Mouse (Mus musculus) liver, embryonic 12.5 days (tissue): Measurements from ENCODE around the gene Rnf5. TPM values are rescaled to one million over a fixed set of nuclear protein-coding genes. Genes with fewer than 3 reads are reported as not detected.

ENCODE experiments used
- ATAC-seq: fragments of 200-750 bp; cut with Nextera tagmentation; 2 replicates; pipeline ENCODE4 v1.8.0; 2017; ENCODE audit warnings: moderate number of reproducible peaks, mild to moderate bottlenecking, moderate library complexity
- H3K27ac ChIP-seq: fragments of 300-500 bp; sonication (generic); 2 replicates; pipeline ENCODE4 v1.5.1; 2016; ENCODE audit warnings: mild to moderate bottlenecking
- H3K27me3 ChIP-seq: fragments of 300-500 bp; sonication (generic); replicated peaks from 2 replicates; pipeline ENCODE4 v1.6.1; 2016; ENCODE audit warnings: mild to moderate bottlenecking, moderate library complexity
- H3K36me3 ChIP-seq: fragments of 300-500 bp; sonication (generic); 2 replicates; pipeline ENCODE4 v1.6.1; 2016; ENCODE audit warnings: mild to moderate bottlenecking, moderate library complexity
- H3K4me1 ChIP-seq: fragments of 300-500 bp; sonication (generic); 2 replicates; pipeline ENCODE4 v1.6.1; 2016
- H3K4me2 ChIP-seq: fragments of 300-500 bp; sonication (generic); 2 replicates; pipeline ENCODE4 v1.6.1; 2016; ENCODE audit warnings: mild to moderate bottlenecking, moderate library complexity
- H3K4me3 ChIP-seq: fragments of 300-500 bp; sonication (generic); 2 replicates; pipeline ENCODE4 v1.5.1; 2016; ENCODE audit warnings: mild to moderate bottlenecking, moderate library complexity
- H3K9ac ChIP-seq: fragments of 300-500 bp; sonication (generic); 2 replicates; pipeline ENCODE4 v1.6.1; 2016; ENCODE audit warnings: mild to moderate bottlenecking, moderate library complexity
- H3K9me3 ChIP-seq: fragments of 300-500 bp; sonication (generic); replicated peaks from 2 replicates; pipeline ENCODE4 v1.6.1; 2016; ENCODE audit warnings: mild to moderate bottlenecking, moderate library complexity
- WGBS: fragments of 180-500 bp; shearing (Covaris S2); methylation state at CpG from one replicate; pipeline ENCODE4 v1.1.7; 2016; ENCODE audit not compliant: insufficient replicate concordance; 5-methylcytosine and 5-hydroxymethylcytosine counted together
- polyA plus RNA-seq: library from polyadenylated mRNA; unstranded; fragments of >200 nt; fragmentation: Nextera tagmentation; extraction: Ambion mirVana; gene quantifications from 2 replicates; pipeline ENCODE4 v1.2.1, GENCODE M21; 2016

The Rnf5 gene
- polyA plus RNA-seq, 1 experiment from 2014 or later = 94.8 TPM

GRCm38 (mm10) chr17:34587814-34588213 is 15.7 kb downstream of the Rnf5 start:
- H3K36me3 ChIP-seq = no peaks in the 10 kb centered on the region
- no peak for ATAC-seq
- no peaks in the 10 kb centered on the region for H3K9me3 ChIP-seq
- peak overlapping the region; percentile 99 for H3K4me2 ChIP-seq
- 1% methylated on average over 19 of the region's 19 CpGs for WGBS
- peaks cover 60% of the 10 kb centered on the region for H3K4me1 ChIP-seq
- peaks cover 13% of the 10 kb centered on the region for H3K27me3 ChIP-seq
- H3K27ac ChIP-seq = peak overlapping the region; percentile 82
- peak overlapping the region; percentile 83 for H3K4me3 ChIP-seq
- peak overlapping the region; percentile 88 for H3K9ac ChIP-seq

DNA sequence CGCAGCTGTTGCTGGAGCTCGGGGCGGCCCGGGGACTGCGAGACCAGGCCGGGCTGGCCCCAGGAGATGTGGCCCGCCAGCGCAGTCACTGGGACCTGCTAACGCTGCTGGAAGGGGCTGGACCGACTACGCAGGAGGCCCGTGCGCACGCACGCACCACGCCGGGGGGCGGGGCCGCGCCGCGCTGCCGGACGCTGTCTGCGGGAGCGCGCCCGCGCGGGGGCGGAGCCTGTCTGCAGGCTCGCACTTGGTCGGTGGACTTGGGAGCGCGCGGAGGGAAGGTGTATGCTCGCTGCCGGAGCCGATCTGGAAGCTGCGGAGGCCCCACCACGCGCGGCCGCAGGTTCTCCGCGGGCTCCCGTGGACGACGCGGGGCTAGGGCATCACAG is 16.1 kb downstream of the Rnf5 start:
- Histone ChIP-seq H3K27ac (peak overlapping the region; percentile 82), H3K36me3 (no peaks in the 10 kb centered on the region), H3K9me3 (no peaks in the 10 kb centered on the region), H3K4me3 (peak overlapping the region; percentile 83), H3K27me3 (peaks cover 13% of the 10 kb centered on the region), H3K4me2 (peak overlapping the region; percentile 99), H3K4me1 (peaks cover 56% of the 10 kb centered on the region), H3K9ac (peak overlapping the region; percentile 88)
- WGBS = under 1% methylated on average over 48 of the region's 50 CpGs
- ATAC-seq = peak; percentile 86

GRCm38 (mm10) chr17:34586796-34587422 is 16.6 kb downstream of the Rnf5 start:
- H3K4me3 ChIP-seq = peak overlapping the region; percentile 83
- H3K9me3 ChIP-seq = no peaks in the 10 kb centered on the region
- H3K4me1 ChIP-seq = peaks cover 54% of the 10 kb centered on the region
- H3K27ac ChIP-seq = peak overlapping the region; percentile 82
- peaks cover 13% of the 10 kb centered on the region for H3K27me3 ChIP-seq
- ATAC-seq = peak; percentile 82
- H3K36me3 ChIP-seq = no peaks in the 10 kb centered on the region
- H3K9ac ChIP-seq = peak overlapping the region; percentile 88
- peak overlapping the region; percentile 99 for H3K4me2 ChIP-seq
- WGBS = under 1% methylated on average over 38 of the region's 38 CpGs

- H3K36me3 ChIP-seq = no peaks in the 10 kb centered on the region
- 42% methylated on average over 32 of the region's 32 CpGs for WGBS
- peaks cover 47% of the 10 kb centered on the region for H3K4me1 ChIP-seq
- H3K4me3 ChIP-seq = peak overlapping the region; percentile 83
- H3K27me3 ChIP-seq = peaks cover 13% of the 10 kb centered on the region
- no peak for ATAC-seq
- no peak overlapping the region for H3K27ac ChIP-seq
- H3K4me2 ChIP-seq = peak overlapping the region; percentile 99
- H3K9me3 ChIP-seq = no peaks in the 10 kb centered on the region
- peak overlapping the region; percentile 88; the same call in 1 of the 2 replicates for H3K9ac ChIP-seq
Measured at GRCm38 (mm10) chr17:34585877-34586771, 17.4 kb downstream of the Rnf5 start.

DNA sequence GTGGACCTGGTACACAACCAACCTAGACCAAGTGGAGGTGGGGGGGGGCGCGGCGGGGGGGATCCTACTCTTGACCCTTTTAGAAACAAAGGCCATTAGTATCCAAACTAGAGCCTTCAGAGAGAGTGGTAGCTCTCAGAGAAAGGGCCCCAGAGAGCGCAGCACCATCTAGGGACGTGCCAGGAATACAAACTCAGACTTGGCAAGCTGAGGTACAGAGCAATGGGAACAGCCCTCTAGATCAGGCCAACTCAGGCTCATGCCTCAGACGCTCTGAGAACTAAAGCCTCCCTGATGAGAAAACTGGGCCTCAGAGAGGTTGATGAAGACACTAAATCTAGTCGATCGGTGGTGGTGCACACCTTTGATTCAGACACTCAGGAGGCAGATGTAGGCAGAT is 18.4 kb downstream of the Rnf5 start:
- Histone ChIP-seq H3K4me1 (peaks cover 37% of the 10 kb centered on the region), H3K9me3 (no peaks in the 10 kb centered on the region), H3K27ac (no peak overlapping the region), H3K9ac (no peak overlapping the region), H3K36me3 (no peaks in the 10 kb centered on the region), H3K4me2 (no peak overlapping the region), H3K27me3 (peaks cover 18% of the 10 kb centered on the region), H3K4me3 (no peak overlapping the region)
- ATAC-seq = no peak
- WGBS = 85% methylated on average over 8 of the region's 8 CpGs

DNA sequence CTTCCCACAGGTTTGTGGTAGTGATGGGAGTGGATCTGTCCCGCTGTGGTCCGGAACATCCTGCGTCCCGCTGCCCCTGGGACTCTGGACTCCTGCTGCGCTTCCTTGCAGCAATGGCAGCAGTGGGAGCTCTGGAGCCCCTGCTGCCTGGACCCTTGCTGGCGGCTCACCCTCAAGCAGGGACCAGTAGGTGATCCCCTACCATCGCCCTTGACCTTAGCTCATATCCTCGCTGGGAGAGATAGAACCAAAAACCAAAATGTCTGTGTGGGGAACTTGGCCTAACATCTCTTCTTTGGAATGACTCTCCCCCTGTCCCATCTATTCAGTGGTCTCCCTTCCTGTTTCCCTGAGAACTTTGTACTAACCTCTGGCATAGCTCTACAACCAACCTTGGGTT is 19.7 kb downstream of the Rnf5 start:
- ATAC-seq = no peak
- Histone ChIP-seq H3K9ac (no peak overlapping the region), H3K27ac (no peak overlapping the region), H3K4me3 (no peak overlapping the region), H3K36me3 (no peaks in the 10 kb centered on the region), H3K4me1 (peaks cover 24% of the 10 kb centered on the region), H3K9me3 (no peaks in the 10 kb centered on the region), H3K4me2 (no peak overlapping the region), H3K27me3 (peaks cover 18% of the 10 kb centered on the region)
- WGBS = 68% methylated on average over 8 of the region's 8 CpGs

GRCm38 (mm10) chr17:34583397-34583796 is 20.1 kb downstream of the Rnf5 start:
- H3K4me2 ChIP-seq = no peak overlapping the region
- H3K9ac ChIP-seq = no peak overlapping the region
- WGBS = 48% methylated on average over 7 of the region's 7 CpGs
- H3K4me1 ChIP-seq = peaks cover 20% of the 10 kb centered on the region
- H3K9me3 ChIP-seq = no peaks in the 10 kb centered on the region
- H3K4me3 ChIP-seq = no peak overlapping the region
- no peak for ATAC-seq
- H3K27me3 ChIP-seq = peaks cover 18% of the 10 kb centered on the region
- H3K36me3 ChIP-seq = no peaks in the 10 kb centered on the region
- H3K27ac ChIP-seq = no peak overlapping the region

GRCm38 (mm10) chr17:34582528-34582927 is 21.0 kb downstream of the Rnf5 start:
- H3K27ac ChIP-seq = no peak overlapping the region
- 75% methylated on average over 12 of the region's 12 CpGs for WGBS

GRCm38 (mm10) chr17:34578070-34578469 is 25.4 kb downstream of the Rnf5 start:
- H3K27me3 ChIP-seq = 0 out of 2 replicates have a peak, but pooled peaks cover 12% of the 10 kb centered on the region
- H3K9me3 ChIP-seq = no peaks in the 10 kb centered on the region
- no peak for ATAC-seq
- H3K36me3 ChIP-seq = no peaks in the 10 kb centered on the region
- H3K4me1 ChIP-seq = no peaks in the 10 kb centered on the region
- no peak overlapping the region for H3K4me2 ChIP-seq
- H3K27ac ChIP-seq = no peak overlapping the region
- no peak overlapping the region for H3K4me3 ChIP-seq
- no peak overlapping the region for H3K9ac ChIP-seq
- 73% methylated on average over 3 of the region's 3 CpGs for WGBS

More at GRCm38 (mm10) chr17:34582528-34582927, 21.0 kb downstream of the Rnf5 start:
- Histone ChIP-seq H3K9me3 (no peaks in the 10 kb centered on the region), H3K4me3 (no peak overlapping the region), H3K36me3 (no peaks in the 10 kb centered on the region), H3K9ac (no peak overlapping the region), H3K4me1 (peaks cover 14% of the 10 kb centered on the region), H3K4me2 (no peak overlapping the region), H3K27me3 (peaks cover 18% of the 10 kb centered on the region)
- no peak for ATAC-seq

- 0 out of 2 replicates have a peak, but pooled peaks cover 12% of the 10 kb centered on the region for H3K27me3 ChIP-seq
- no peaks in the 10 kb centered on the region for H3K4me1 ChIP-seq
- no peaks in the 10 kb centered on the region for H3K9me3 ChIP-seq
- no peak overlapping the region for H3K4me2 ChIP-seq
- no peak overlapping the region for H3K9ac ChIP-seq
- ATAC-seq = no peak
- no peak overlapping the region for H3K27ac ChIP-seq
- H3K4me3 ChIP-seq = no peak overlapping the region
- WGBS = 59% methylated on average over 5 of the region's 5 CpGs
- no peaks in the 10 kb centered on the region for H3K36me3 ChIP-seq
Measured at GRCm38 (mm10) chr17:34576577-34576976, 26.9 kb downstream of the Rnf5 start.

DNA sequence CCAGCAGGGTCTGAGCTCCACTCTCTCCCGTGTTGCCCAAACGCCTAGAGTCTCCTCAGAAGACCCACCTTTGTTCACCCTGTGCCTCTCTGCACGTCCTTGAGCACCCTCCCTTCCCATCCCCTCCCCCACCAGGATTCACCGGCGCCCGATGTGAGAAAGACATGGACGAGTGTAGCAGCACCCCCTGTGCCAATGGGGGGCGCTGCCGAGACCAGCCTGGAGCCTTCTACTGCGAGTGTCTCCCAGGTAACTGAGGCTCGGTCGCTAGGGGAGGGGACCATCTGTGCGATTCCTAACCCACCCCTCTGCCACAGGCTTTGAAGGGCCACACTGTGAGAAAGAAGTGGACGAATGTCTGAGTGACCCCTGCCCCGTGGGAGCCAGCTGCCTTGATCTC is 31.1 kb downstream of the Rnf5 start:
- WGBS = 29% methylated on average over 15 of the region's 15 CpGs
- H3K4me3 ChIP-seq = no peak overlapping the region
- H3K27me3 ChIP-seq = peaks cover 21% of the 10 kb centered on the region; the same call in 1 of the 2 replicates
- H3K27ac ChIP-seq = no peak overlapping the region
- no peak overlapping the region for H3K4me2 ChIP-seq
- no peaks in the 10 kb centered on the region for H3K4me1 ChIP-seq
- no peak overlapping the region for H3K9ac ChIP-seq
- no peaks in the 10 kb centered on the region for H3K36me3 ChIP-seq
- no peak for ATAC-seq
- no peaks in the 10 kb centered on the region for H3K9me3 ChIP-seq

GRCm38 (mm10) chr17:34571875-34572274 is 31.6 kb downstream of the Rnf5 start:
- Histone ChIP-seq H3K27me3 (peaks cover 26% of the 10 kb centered on the region; the same call in 1 of the 2 replicates), H3K4me1 (no peaks in the 10 kb centered on the region), H3K9me3 (no peaks in the 10 kb centered on the region), H3K27ac (no peak overlapping the region), H3K4me2 (no peak overlapping the region), H3K4me3 (no peak overlapping the region), H3K9ac (no peak overlapping the region), H3K36me3 (no peaks in the 10 kb centered on the region)
- 13% methylated on average over 5 of the region's 5 CpGs for WGBS
- no peak for ATAC-seq
